Mouse (Mus musculus): ENCODE results near the gene Crb3. TPM values are rescaled to one million over a fixed set of nuclear protein-coding genes. Genes with fewer than 3 reads are reported as not detected.

Crb3 gene
- polyA plus RNA-seq, 1 experiment, result 6.3 TPM

DNA sequence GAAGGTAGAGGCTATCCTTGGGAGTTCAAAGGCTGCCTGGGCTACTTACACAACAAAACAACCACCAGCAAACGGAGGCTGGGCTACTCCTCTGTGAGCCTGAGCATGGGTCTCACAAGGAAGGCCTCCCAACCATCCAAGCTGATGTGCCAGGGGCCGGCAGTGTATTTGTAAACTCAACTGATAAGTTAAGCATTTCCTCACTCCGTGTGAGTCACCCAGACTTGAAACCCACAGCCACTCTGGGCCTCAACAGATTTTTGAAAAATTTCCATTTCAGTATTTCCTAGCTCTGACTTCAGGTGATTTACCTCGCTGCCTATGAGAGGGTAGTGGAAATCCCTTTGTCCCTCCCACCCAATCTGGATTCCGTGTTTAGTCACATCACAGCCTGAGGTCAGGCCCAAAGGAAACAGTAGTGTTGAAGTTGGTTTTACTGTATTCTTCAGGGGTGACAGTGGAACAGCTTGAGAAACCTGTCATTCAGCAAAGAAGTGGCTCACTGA, 49.8 kb downstream of the Crb3 start:
- H3K4me1 ChIP-seq (ENCODE audit: control insufficient read depth, insufficient read depth, insufficient read length), result no peaks in the 10 kb centered on the region
- H3K27ac ChIP-seq (ENCODE audit: insufficient read depth, low read length), result no peak overlapping the region
- no peak overlapping the region for H3K4me3 ChIP-seq (ENCODE audit: extremely low read depth, insufficient read depth, insufficient read length)
- H3K36me3 ChIP-seq (ENCODE audit: control insufficient read depth, insufficient read depth, low read length), result no peaks in the 10 kb centered on the region
- TF ChIP-seq POLR2A (IDR thresholded peaks at IDR 0.05; ENCODE audit: low read depth, low read length), result no peak
- TF ChIP-seq CTCF (IDR thresholded peaks at IDR 0.05; ENCODE audit: extremely low read depth, insufficient read depth, insufficient read length, insufficient replicate concordance), result no peak
- no peaks in the 10 kb centered on the region for H3K27me3 ChIP-seq (ENCODE audit: control insufficient read depth, insufficient read depth, low read length)
- DNase-seq (ENCODE audit: low read depth in 1 of 2, low spot score in 2 of 2), result no peak
- 61% methylated on average over 5 of the region's 5 CpGs for WGBS

DNA sequence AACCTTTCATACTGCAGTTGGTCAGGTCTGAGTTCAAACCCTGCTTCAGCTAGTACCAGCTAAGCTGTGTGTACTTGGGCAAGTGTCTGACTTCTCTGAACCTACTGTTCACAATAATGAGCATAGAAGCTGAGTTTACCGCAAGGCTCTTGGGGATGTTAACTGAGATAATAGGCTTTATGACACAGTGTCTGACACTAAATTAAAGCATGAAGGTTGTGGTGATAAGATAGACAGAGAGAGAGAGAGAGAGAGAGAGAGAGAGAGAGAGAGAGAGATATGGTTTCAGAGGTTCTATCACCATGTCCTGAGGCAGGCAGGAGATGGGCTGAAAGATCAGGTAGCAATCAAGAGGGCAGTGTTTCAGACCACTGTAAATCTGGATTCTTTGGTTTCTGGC, 51.1 kb downstream of the Crb3 start:
- DNase-seq (ENCODE audit: low read depth in 1 of 2, low spot score in 2 of 2), result no peak
- no peak for TF ChIP-seq CTCF (IDR thresholded peaks at IDR 0.05; ENCODE audit: extremely low read depth, insufficient read depth, insufficient read length, insufficient replicate concordance)
- Histone ChIP-seq H3K36me3 (ENCODE audit: control insufficient read depth, insufficient read depth, low read length) (no peaks in the 10 kb centered on the region), H3K27ac (ENCODE audit: insufficient read depth, low read length) (no peak overlapping the region), H3K4me1 (ENCODE audit: control insufficient read depth, insufficient read depth, insufficient read length) (no peaks in the 10 kb centered on the region), H3K4me3 (ENCODE audit: extremely low read depth, insufficient read depth, insufficient read length) (no peak overlapping the region), H3K27me3 (ENCODE audit: control insufficient read depth, insufficient read depth, low read length) (no peaks in the 10 kb centered on the region)
- 81% methylated on average over 1 of the region's 1 CpGs for WGBS

DNA sequence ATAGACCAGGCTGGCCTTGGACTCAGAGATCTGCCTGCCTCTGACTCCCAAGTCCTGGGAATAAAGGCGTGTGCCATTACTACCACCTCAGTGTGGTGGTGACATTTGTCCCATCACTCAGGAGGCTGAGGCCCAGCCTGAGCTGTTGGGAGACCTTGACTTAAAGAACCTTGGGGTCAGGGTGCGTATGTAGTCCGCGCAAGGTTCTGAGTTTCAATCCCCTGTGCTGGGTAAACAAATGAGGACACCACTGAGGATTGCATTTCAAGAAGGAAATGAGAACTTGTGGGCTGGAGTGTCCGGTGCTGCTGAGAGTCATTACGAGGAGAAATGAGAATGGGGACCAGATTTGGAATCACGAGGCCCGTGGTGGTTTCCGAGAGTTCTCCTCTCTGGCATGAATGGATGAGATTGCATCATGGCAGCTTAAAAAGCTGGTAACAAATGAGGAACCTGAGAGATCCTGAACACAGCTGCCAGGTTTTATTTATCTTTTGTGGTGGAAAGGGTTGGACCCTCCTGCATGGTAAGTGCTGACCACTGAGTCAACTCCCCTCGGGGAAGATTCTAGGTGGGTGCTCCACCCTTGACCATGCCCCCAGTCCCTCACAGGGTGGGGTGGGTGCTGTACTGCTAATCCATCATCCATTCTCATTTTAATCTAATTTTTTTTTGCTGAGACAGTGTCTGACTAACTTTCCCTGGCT, 54.0 kb downstream of the Crb3 start:
- H3K27ac ChIP-seq (ENCODE audit: insufficient read depth, low read length), result no peak overlapping the region
- TF ChIP-seq POLR2A (IDR thresholded peaks at IDR 0.05; ENCODE audit: low read depth, low read length) (no peak), CTCF (IDR thresholded peaks at IDR 0.05; ENCODE audit: extremely low read depth, insufficient read depth, insufficient read length, insufficient replicate concordance) (no peak)
- no peaks in the 10 kb centered on the region for H3K4me1 ChIP-seq (ENCODE audit: control insufficient read depth, insufficient read depth, insufficient read length)
- WGBS, result 63% methylated on average over 10 of the region's 10 CpGs
- H3K27me3 ChIP-seq (ENCODE audit: control insufficient read depth, insufficient read depth, low read length), result no peaks in the 10 kb centered on the region
- no peaks in the 10 kb centered on the region for H3K36me3 ChIP-seq (ENCODE audit: control insufficient read depth, insufficient read depth, low read length)
- H3K4me3 ChIP-seq (ENCODE audit: extremely low read depth, insufficient read depth, insufficient read length), result no peak overlapping the region
- no peak for DNase-seq (ENCODE audit: low read depth in 1 of 2, low spot score in 2 of 2)

Other genes with a start within 250 kb of the Crb3 start
- gene Rfx2, start 228.1 kb upstream of the Crb3 start, polyA plus RNA-seq (2012; rRNA removed), result 13.6 and 16.5 TPM in 2 replicates
- not detected in 2 replicates for gene Acsbg2, start 184.7 kb upstream of the Crb3 start, polyA plus RNA-seq (2012; rRNA removed)
- 0.09 and 0.21 TPM in 2 replicates for gene 1700061G19Rik, start 183.6 kb upstream of the Crb3 start, polyA plus RNA-seq (2012; rRNA removed)
- 36.2 and 46.1 TPM in 2 replicates for gene Mllt1, start 123.7 kb upstream of the Crb3 start, polyA plus RNA-seq (2012; rRNA removed)
- not detected in 2 replicates for gene Acer1, start 77.0 kb upstream of the Crb3 start, polyA plus RNA-seq (2012; rRNA removed)
- 66.7 and 103 TPM in 2 replicates for gene Clpp, start 68.8 kb upstream of the Crb3 start, polyA plus RNA-seq (2012; rRNA removed)
- gene Alkbh7, start 61.8 kb upstream of the Crb3 start, polyA plus RNA-seq (2012; rRNA removed), result 20.3 and 22.3 TPM in 2 replicates
- gene Pspn, start 59.1 kb upstream of the Crb3 start, polyA plus RNA-seq (2012; rRNA removed), result not detected in 2 replicates
- 18.5 and 26.8 TPM in 2 replicates for gene Gtf2f1, start 47.8 kb upstream of the Crb3 start, polyA plus RNA-seq (2012; rRNA removed)
- gene Gm17949, start 47.6 kb upstream of the Crb3 start, polyA plus RNA-seq (2012; rRNA removed), result 0.07 and 0.12 TPM in 2 replicates
- gene Khsrp, start 27.6 kb upstream of the Crb3 start, polyA plus RNA-seq (2012; rRNA removed), result 82.8 and 119 TPM in 2 replicates
- not detected in 2 replicates for gene Slc25a41, start 17.5 kb upstream of the Crb3 start, polyA plus RNA-seq (2012; rRNA removed)
- gene Slc25a23, start 758 bp downstream of the Crb3 start, polyA plus RNA-seq (2012; rRNA removed), result 10.7 and 13.1 TPM in 2 replicates
- 94.1 and 116 TPM in 2 replicates for gene Dennd1c, start 19.4 kb downstream of the Crb3 start, polyA plus RNA-seq (2012; rRNA removed)
- gene Tubb4a, start 28.7 kb downstream of the Crb3 start, polyA plus RNA-seq (2012; rRNA removed), result 1.6 and 1.7 TPM in 2 replicates
- gene Tnfsf9, start 46.2 kb downstream of the Crb3 start, polyA plus RNA-seq (2012; rRNA removed), result 2.7 and 3.4 TPM in 2 replicates
- 0.36 and 0.55 TPM in 2 replicates for gene Cd70, start 90.7 kb downstream of the Crb3 start, polyA plus RNA-seq (2012; rRNA removed)
- 6.1 and 7.9 TPM in 2 replicates for gene Tnfsf14, start 135.1 kb downstream of the Crb3 start, polyA plus RNA-seq (2012; rRNA removed)
- 160 and 170 TPM in 2 replicates for gene C3, start 169.0 kb downstream of the Crb3 start, polyA plus RNA-seq (2012; rRNA removed)
- 38.5 and 39.0 TPM in 2 replicates for gene Gpr108, start 189.3 kb downstream of the Crb3 start, polyA plus RNA-seq (2012; rRNA removed)
- 9.8 and 10.5 TPM in 2 replicates for gene Trip10, start 190.3 kb downstream of the Crb3 start, polyA plus RNA-seq (2012; rRNA removed)
- 51.6 and 53.3 TPM in 2 replicates for gene Vav1, start 220.0 kb downstream of the Crb3 start, polyA plus RNA-seq (2012; rRNA removed)